Mouse (Mus musculus) cerebellum, adult 11 months (tissue): ENCODE results near the gene Ankrd33.

Experiments
- DNase-seq: peaks from one replicate; pipeline ENCODE4 v3.0.0; 2022

Gene Ankrd33

GRCm38 (mm10) chr15:101148604-101149003, 33.0 kb downstream of the Ankrd33 start:
- DNase-seq, result no peak

DNA sequence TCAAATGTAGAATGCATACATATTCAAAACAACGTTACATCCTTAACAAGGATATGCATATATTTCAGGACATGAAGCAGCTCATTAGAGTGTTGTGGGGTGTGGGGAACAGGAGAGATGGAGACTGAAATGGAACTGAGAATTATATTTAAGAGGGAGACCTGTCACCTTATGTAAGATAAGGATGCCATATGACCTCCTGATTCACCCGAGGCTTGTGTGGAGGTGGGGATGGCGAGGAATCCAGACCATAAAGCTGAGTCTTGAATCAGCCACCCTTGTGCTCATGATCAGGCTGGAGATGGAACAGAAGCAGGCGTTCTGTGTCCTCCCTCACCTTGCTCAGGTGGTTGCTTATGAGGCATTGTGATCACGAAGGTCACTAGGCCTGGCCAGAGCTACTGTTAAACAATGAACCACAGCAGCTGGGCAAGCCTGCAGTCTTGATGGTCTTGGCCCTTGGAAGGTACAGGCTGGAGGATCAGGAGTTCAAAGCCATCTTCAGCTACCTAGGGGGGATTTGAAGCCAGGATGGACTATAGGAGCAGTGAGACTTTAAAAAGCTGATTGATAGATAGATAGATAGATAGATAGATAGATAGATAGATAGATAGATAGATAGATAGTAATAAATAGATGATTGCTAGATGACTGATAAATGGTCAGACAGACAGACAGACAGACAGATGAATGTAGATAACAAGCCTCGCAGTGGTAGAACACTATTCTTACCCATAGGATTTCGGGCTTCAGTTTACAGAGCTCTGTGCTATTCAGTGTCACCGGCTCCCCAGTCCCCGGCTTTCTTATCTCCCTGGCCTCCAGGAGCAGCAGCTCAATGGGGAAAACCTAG, 36.1 kb downstream of the Ankrd33 start:
- no peak for DNase-seq

DNA sequence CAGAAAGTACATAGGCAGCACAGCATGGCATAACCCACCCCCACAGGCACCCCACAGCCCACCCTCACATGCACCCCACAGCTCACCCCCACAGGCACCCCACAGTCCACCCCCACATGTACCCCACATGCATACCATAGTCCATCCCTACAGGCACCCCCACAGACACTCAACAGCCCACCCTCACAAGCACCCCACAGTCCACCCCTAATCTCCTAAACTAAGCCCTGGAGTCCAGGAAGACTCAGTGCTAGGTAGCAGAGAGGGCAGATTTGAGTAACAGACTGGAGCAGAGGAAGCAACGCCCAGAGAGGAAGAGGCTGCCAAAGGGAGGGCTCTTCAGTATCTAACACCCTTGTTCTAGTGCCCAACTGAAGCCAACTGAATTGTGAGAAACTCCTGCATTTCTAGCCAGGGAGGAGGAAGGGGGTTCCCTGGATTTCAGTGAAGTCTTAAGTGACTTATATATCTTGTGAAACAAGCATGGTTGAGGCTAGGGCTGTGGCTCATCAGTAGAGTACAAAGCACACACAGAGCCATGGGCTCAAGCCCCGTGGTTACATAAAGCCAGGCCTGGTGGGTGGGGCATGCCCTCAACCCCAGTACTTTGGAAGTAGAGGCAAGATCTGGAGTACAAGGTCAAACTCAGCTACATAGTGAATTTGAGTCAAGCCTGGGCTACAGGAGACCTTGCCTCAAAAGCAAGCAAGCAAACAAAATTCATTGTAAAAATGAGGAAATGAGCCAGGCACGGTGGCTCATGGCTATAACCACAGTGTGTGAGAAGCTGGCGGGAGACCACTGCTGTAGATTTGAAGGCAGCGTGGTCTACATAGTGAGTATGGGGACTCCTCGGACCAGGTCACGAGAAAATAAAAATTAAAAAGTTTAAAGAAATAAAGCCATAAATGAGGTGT, 39.4 kb downstream of the Ankrd33 start:
- no peak for DNase-seq

DNA sequence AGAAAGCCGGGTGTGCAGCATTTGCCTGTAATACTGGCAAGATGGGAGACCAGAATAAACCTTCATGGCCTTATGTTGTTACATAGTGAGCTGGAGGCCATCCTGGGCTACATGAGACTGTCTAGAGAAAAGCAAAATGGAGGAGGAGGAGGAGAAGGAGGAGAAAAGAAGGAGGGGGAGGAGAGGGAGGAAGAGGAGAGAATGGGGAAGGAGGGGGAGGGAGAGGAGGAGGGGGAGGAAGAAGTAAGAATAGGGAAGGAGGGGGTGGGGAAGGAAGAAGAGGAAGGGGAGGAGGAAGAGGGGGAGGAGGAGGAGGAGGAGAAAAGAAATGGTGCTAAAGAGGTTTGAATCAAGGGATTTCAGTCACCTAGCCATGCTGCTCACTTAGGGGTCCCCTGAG, 44.6 kb downstream of the Ankrd33 start:
- DNase-seq, result no peak

DNA sequence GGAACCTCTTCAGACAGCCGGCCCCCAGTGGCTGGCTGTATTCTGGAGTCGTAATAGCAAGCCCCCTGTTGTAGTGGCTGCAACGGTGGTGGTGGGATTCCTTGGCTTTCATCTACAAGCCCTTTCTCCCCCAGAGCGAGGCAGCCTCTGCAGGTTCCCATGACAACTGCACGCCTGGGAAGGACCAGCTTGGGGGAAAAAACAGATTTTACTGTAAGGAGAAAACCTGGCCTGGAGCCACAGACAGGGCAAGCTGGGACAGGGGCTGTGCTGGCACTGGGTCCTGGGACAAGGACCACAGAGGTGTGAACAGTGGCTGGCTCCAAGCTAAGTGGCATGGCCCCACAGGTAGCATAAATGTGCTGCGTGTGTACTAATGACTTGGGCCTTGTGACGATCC, 45.0 kb downstream of the Ankrd33 start:
- no peak for DNase-seq

DNA sequence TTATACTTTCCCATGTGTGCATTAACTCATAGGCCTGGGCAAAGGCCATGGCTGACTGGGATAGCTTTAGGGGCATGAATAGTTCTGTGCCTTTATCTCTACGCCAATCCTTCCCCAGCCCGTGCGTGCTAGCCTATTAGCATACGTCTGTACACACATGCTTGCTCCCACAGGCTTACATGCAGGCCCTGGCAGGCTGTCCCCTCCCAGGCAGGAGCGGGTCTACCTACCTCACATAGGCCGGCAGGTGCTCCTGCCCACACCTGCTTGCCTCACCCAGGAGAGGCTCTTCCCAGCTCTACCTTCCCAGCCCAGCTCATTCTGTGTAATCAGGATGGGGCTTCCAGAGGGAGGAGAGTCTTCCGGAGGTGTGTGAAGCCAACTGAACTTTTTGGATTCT, 46.0 kb downstream of the Ankrd33 start:
- no peak for DNase-seq

DNA sequence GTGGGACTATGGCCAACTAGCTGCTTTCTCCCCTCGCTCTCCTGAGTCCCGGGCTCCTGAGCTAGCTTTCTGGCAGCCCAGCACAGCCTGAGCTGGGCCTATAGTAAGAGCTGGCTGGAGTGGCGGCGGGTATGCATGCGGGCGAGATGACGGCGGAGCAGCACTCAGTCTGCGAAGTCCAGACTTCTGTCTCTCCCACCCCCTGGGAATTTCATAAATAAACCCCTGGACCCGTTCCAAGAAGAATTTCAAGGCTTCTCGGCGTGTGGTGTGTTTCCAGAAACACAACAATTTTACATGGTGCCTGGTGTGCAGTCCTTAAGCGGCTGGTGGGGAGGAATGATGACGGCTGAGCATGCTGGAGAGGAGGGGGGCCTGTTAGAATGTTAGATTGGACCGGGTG, 47.5 kb downstream of the Ankrd33 start:
- DNase-seq, result no peak

DNA sequence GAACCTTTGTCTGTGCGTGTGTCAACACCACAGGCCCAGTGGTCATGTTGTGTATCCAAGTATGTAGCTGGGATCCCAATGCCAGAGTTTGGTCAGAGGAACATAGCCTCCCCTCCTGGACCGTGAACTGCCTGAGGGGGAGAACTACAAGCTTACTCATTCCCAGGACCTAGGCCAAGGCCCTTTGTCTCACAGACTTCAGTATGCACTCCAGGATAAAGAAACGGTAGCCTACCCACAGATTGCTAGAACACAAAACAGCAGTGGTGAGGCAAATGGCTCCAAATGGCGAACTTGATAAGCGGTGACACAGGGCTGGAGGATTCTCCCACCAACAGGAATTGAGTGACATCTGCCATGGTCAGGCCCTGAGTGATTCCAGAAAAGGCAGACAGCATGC, 48.3 kb downstream of the Ankrd33 start:
- DNase-seq, result no peak

DNA sequence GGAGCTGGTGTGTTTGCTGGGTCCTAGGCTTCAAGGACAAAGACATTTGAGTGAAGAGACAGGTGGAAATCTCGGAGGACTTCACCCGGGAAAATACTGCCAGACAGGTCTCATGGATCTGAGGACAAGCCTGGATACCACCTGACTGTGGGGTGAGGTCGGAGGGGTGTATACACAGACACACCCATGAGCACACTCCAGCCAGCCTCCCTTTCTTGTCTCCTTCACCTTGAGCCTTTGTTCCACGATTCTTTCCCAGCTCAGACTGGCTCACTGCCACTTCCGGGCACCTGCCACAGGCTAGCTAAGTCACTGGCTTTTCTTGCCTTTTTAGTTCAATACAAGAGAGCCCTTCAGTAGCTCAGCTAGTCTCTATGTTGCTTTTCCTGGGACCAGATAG, 48.7 kb downstream of the Ankrd33 start:
- no peak for DNase-seq

DNA sequence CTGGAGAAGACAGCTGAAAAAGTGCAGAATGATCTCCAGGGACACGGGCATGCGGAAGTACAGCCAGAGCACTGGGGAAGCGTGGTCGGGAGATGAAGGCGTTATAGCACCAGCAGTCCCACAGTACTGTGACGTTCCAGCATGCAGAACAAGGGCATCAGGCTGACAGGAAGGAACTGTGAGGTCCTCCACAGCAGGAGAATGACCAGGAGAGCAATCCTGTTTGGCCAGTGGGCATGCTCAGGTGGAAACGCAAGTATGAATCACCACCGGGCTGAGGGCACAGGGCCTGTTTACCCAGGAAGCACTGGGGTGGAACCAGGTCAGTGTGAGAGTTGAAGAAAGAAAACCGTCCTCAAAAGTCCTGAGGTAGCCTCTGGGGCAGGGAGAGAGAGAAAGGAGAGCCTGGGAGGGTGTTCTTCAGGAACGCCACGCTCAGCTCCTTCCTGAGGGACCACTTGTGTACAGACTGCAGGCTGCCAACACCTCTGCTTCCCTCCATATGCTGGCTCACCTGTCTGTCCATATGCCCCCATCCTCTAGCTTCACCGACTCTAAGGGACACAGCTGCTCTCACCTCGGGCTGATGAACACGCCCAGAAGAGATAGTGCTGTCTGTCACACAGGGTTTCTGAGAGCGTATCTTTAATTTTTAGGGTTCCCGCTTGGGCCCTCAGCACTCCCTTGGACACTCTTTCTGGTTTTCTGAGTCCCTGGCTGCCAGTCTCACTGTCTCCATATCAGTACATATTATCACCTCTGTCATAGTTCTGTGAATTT, 50.3 kb downstream of the Ankrd33 start:
- DNase-seq, result no peak

DNA sequence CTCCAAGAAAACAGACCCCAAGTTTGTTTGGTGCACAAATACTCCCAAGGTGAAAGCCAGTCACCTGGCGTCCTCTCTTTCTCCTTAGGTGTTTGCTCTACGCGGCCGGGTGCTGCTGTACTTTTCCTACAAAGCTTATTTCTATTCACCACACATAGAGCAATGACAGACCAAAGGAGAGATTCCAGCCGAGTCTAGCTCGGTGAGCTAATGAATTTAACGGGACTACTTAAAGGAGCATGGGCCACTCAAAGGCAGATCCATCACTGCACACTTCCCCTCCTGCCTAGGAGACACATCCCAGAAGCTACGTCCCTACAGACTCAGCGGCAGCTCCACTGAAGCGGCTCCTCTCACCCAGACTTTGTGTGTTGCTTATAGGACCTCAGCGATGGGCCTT, 52.0 kb downstream of the Ankrd33 start:
- no peak for DNase-seq
